Mouse (Mus musculus) bone marrow, adult 2 months (tissue): ENCODE results near the gene Hnrnpc.

Source experiments
- CTCF ChIP-seq: fragments of 200-500 bp; IDR thresholded peaks from 2 replicates; pipeline ENCODE4 v1.5.1; 2011; ENCODE audit warnings: low read length, control low read depth; ENCODE audit not compliant: control insufficient read depth, insufficient read depth
- POLR2A ChIP-seq: fragments of 200-500 bp; IDR thresholded peaks from 2 replicates; pipeline ENCODE4 v1.6.1; 2011; ENCODE audit warnings: low read depth, mild to moderate bottlenecking, control low read depth, low read length, borderline replicate concordance; ENCODE audit not compliant: control insufficient read depth

DNA sequence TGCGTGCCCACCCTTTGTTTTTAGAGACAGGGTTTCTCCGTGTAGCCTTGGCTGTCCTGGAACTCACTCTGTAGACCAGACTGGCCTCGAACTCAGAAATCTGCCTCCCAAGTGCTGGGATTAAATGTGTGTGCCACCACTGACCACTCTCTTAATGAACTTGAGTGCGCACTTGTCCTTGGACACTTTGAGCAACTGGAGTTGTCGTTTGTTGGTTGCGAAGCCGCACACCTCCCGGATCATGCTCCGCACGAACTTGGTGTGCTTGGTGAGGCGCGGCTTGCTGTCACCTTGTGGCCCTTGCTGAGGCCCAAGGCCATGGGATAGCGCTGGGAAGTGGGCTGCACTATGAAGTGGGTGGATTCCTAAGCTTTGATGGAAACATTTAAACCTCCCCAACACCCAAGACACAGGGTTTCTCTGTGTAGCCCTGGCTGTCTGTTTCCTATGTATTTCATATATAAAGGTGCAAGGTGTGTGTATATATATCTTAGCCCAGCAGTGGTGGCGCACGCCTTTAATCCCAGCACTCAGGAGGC lies 32.2 kb downstream of the Hnrnpc start:
- TF ChIP-seq POLR2A = no peak
- TF ChIP-seq CTCF = no peak
